Mouse (Mus musculus) embryonic facial prominence, embryonic 11.5 days (tissue): ENCODE measurements around the gene Fam172a. TPM values are rescaled to one million over a fixed set of nuclear protein-coding genes. Genes with fewer than 3 reads are reported as not detected.

Experiments
- ATAC-seq: fragments of 200-750 bp; cut with Nextera tagmentation; replicated peaks from 2 replicates; pipeline ENCODE4 v1.8.0; 2017; ENCODE audit warnings: low read depth; ENCODE audit not compliant: insufficient number of reproducible peaks, low FRiP score, low TSS enrichment
- DNase-seq: peaks from one replicate; pipeline ENCODE4 v3.0.0-alpha.2; 2015; ENCODE audit warnings: low spot score
- H3K27ac ChIP-seq: fragments of 300-500 bp; sonication (generic); replicated peaks from 2 replicates; pipeline ENCODE4 v1.5.1; 2014; ENCODE audit warnings: mild to moderate bottlenecking, low read depth, low read length, control low read depth
- H3K27me3 ChIP-seq: fragments of 300-500 bp; sonication (generic); 2 replicates; pipeline ENCODE4 v1.6.1; 2014; ENCODE audit warnings: mild to moderate bottlenecking, low read length, moderate library complexity, mixed read lengths; ENCODE audit not compliant: control insufficient read depth, insufficient read depth
- H3K36me3 ChIP-seq: fragments of 300-500 bp; sonication (generic); replicated peaks from 2 replicates; pipeline ENCODE4 v1.6.1; 2014; ENCODE audit warnings: low read depth, mild to moderate bottlenecking, low read length, moderate library complexity, mixed read lengths; ENCODE audit not compliant: control insufficient read depth, insufficient read depth
- H3K4me1 ChIP-seq: fragments of 300-500 bp; sonication (generic); 2 replicates; pipeline ENCODE4 v1.6.1; 2014; ENCODE audit warnings: low read length, mixed read lengths; ENCODE audit not compliant: control insufficient read depth, insufficient read depth
- H3K4me2 ChIP-seq: fragments of 300-500 bp; sonication (generic); 2 replicates; pipeline ENCODE4 v1.6.1; 2014; ENCODE audit warnings: low read depth, mild to moderate bottlenecking, control low read depth, low read length, moderate library complexity
- H3K4me3 ChIP-seq: fragments of 300-500 bp; sonication (generic); 2 replicates; pipeline ENCODE4 v1.5.1; 2014; ENCODE audit warnings: low read depth, low read length, control low read depth
- H3K9ac ChIP-seq: fragments of 300-500 bp; sonication (generic); replicated peaks from 2 replicates; pipeline ENCODE4 v1.6.1; 2014; ENCODE audit warnings: mild to moderate bottlenecking, control low read depth, low read length
- H3K9me3 ChIP-seq: fragments of 300-500 bp; sonication (generic); replicated peaks from 2 replicates; pipeline ENCODE4 v1.6.1; 2016; ENCODE audit warnings: mild to moderate bottlenecking, low read length, inconsistent platforms, mixed read lengths; ENCODE audit not compliant: control insufficient read depth
- WGBS: fragments of 180-500 bp; shearing (Covaris S2); extraction: QIAGEN DNeasy Blood & Tissue Kit; methylation state at CpG from one replicate; pipeline ENCODE4 v1.1.7; 2014; 5-methylcytosine and 5-hydroxymethylcytosine counted together
- polyA plus RNA-seq: library from polyadenylated mRNA; unstranded; fragments of >200 nt; fragmentation: Nextera tagmentation; extraction: Ambion mirVana; gene quantifications from 2 replicates; pipeline ENCODE4 v1.2.1, GENCODE M21; 2014

The Fam172a gene
- polyA plus RNA-seq, 1 experiment from 2014 or later, result 39.6 TPM

GRCm38 (mm10) chr13:78178771-78179170 is 476.9 kb downstream of the Fam172a start:
- WGBS, result 11% methylated on average over 5 of the region's 5 CpGs
- Histone ChIP-seq H3K4me2 (peak overlapping the region; percentile 61; the same call in 1 of the 2 replicates), H3K27ac (no peak overlapping the region), H3K4me3 (peak overlapping the region; percentile 30; the same call in 1 of the 2 replicates), H3K9ac (no peak overlapping the region), H3K27me3 (peaks cover 12% of the 10 kb centered on the region; the same call in 1 of the 2 replicates), H3K9me3 (no peaks in the 10 kb centered on the region), H3K36me3 (no peaks in the 10 kb centered on the region), H3K4me1 (no peaks in the 10 kb centered on the region)
- DNase-seq, result peak; percentile 2
- ATAC-seq, result no peak

- H3K36me3 ChIP-seq, result no peaks in the 10 kb centered on the region
- DNase-seq, result peak; percentile 53
- 3% methylated on average over 38 of the region's 38 CpGs for WGBS
- peak; percentile 55 for ATAC-seq
- H3K9me3 ChIP-seq, result no peaks in the 10 kb centered on the region
- peaks cover 10% of the 10 kb centered on the region; the same call in 1 of the 2 replicates for H3K27me3 ChIP-seq
- peak overlapping the region; percentile 30 for H3K4me3 ChIP-seq
- 0 out of 2 replicates have a peak overlapping the region, but pooled peaks have one; percentile 2 for H3K27ac ChIP-seq
- H3K9ac ChIP-seq, result peak overlapping the region; percentile 49
- H3K4me1 ChIP-seq, result no peaks in the 10 kb centered on the region
- peak overlapping the region; percentile 61 for H3K4me2 ChIP-seq
Observed at GRCm38 (mm10) chr13:78179312-78180097, 477.7 kb downstream of the Fam172a start.

GRCm38 (mm10) chr13:78180261-78180660 is 478.4 kb downstream of the Fam172a start:
- no peaks in the 10 kb centered on the region; the same call in 1 of the 2 replicates for H3K4me1 ChIP-seq
- no peak for ATAC-seq
- no peaks in the 10 kb centered on the region for H3K36me3 ChIP-seq
- peaks cover 8% of the 10 kb centered on the region; the same call in 1 of the 2 replicates for H3K27me3 ChIP-seq
- peak; percentile 6 for DNase-seq
- H3K9me3 ChIP-seq, result no peaks in the 10 kb centered on the region
- H3K4me3 ChIP-seq, result no peak overlapping the region
- no peak overlapping the region for H3K4me2 ChIP-seq
- 44% methylated on average over 3 of the region's 3 CpGs for WGBS
- H3K9ac ChIP-seq, result no peak overlapping the region
- no peak overlapping the region for H3K27ac ChIP-seq

GRCm38 (mm10) chr13:78181071-78181929 is 479.5 kb downstream of the Fam172a start:
- Histone ChIP-seq H3K36me3 (no peaks in the 10 kb centered on the region), H3K27ac (no peak overlapping the region; the same call in 1 of the 2 replicates), H3K4me1 (no peaks in the 10 kb centered on the region; the same call in 1 of the 2 replicates), H3K4me2 (peak overlapping the region; percentile 77), H3K27me3 (peaks cover 5% of the 10 kb centered on the region; the same call in 1 of the 2 replicates), H3K4me3 (peak overlapping the region; percentile 32), H3K9me3 (no peaks in the 10 kb centered on the region), H3K9ac (peak overlapping the region; percentile 39)
- WGBS, result under 1% methylated on average over 43 of the region's 44 CpGs
- DNase-seq, result peak; percentile 71
- ATAC-seq, result no peak

GRCm38 (mm10) chr13:78181930-78182558 is 480.2 kb downstream of the Fam172a start:
- Histone ChIP-seq H3K4me1 (no peaks in the 10 kb centered on the region; the same call in none of the 2 replicates), H3K4me3 (peak overlapping the region; percentile 32), H3K9me3 (no peaks in the 10 kb centered on the region), H3K4me2 (peak overlapping the region; percentile 77), H3K9ac (0 out of 2 replicates have a peak overlapping the region, but pooled peaks have one; percentile 39), H3K27ac (no peak overlapping the region), H3K36me3 (no peaks in the 10 kb centered on the region), H3K27me3 (peaks cover 6% of the 10 kb centered on the region; the same call in 1 of the 2 replicates)
- ATAC-seq, result no peak
- 1% methylated on average over 14 of the region's 14 CpGs for WGBS
- DNase-seq, result no peak

GRCm38 (mm10) chr13:78183004-78183403 is 481.2 kb downstream of the Fam172a start:
- DNase-seq, result no peak
- Histone ChIP-seq H3K4me1 (no peaks in the 10 kb centered on the region; the same call in none of the 2 replicates), H3K36me3 (no peaks in the 10 kb centered on the region), H3K9ac (no peak overlapping the region), H3K27ac (0 out of 2 replicates have a peak overlapping the region, but pooled peaks have one; percentile 35), H3K4me2 (no peak overlapping the region; the same call in 1 of the 2 replicates), H3K27me3 (peaks cover 9% of the 10 kb centered on the region; the same call in 1 of the 2 replicates), H3K4me3 (no peak overlapping the region), H3K9me3 (no peaks in the 10 kb centered on the region)
- ATAC-seq, result no peak
- 6% methylated on average over 5 of the region's 5 CpGs for WGBS

GRCm38 (mm10) chr13:78183986-78184385 is 482.2 kb downstream of the Fam172a start:
- no peak overlapping the region for H3K4me3 ChIP-seq
- DNase-seq, result no peak
- H3K27me3 ChIP-seq, result peaks cover 6% of the 10 kb centered on the region; the same call in 1 of the 2 replicates
- no peaks in the 10 kb centered on the region for H3K36me3 ChIP-seq
- no peak for ATAC-seq
- H3K4me2 ChIP-seq, result no peak overlapping the region
- peak overlapping the region; percentile 23; the same call in 1 of the 2 replicates for H3K9ac ChIP-seq
- H3K9me3 ChIP-seq, result no peaks in the 10 kb centered on the region
- WGBS, result 15% methylated on average over 5 of the region's 5 CpGs
- no peak overlapping the region for H3K27ac ChIP-seq
- H3K4me1 ChIP-seq, result no peaks in the 10 kb centered on the region; the same call in none of the 2 replicates
